Mouse (Mus musculus): ENCODE results near the gene Trim10. TPM values are rescaled to one million over a fixed set of nuclear protein-coding genes. Genes with fewer than 3 reads are reported as not detected.

Trim10 gene
- total RNA-seq, 2 experiments from 2014 or later: 1.7 TPM; not detected in 1

- no peak for DNase-seq
These were observed 42.7 kb downstream of the Trim10 start for GRCm38 (mm10) chr17:36912031-36912430.

GRCm38 (mm10) chr17:36914108-36914507 is 44.7 kb downstream of the Trim10 start:
- peak; percentile 81 for DNase-seq

GRCm38 (mm10) chr17:36915076-36915475 is 45.7 kb downstream of the Trim10 start:
- peak; percentile 68 for DNase-seq

GRCm38 (mm10) chr17:36920239-36920638 is 50.9 kb downstream of the Trim10 start:
- DNase-seq: no peak

GRCm38 (mm10) chr17:36922715-36923114 is 53.3 kb downstream of the Trim10 start:
- DNase-seq: no peak

GRCm38 (mm10) chr17:36923491-36923890 is 54.1 kb downstream of the Trim10 start:
- no peak for DNase-seq

Other genes starting within 250 kb of the Trim10 start
- gene H2-M9, start 226.9 kb upstream of the Trim10 start, total RNA-seq (2021): not detected
- not detected for gene H2-M1, start 197.4 kb upstream of the Trim10 start, total RNA-seq (2021)
- not detected for gene H2-M10.5, start 96.7 kb upstream of the Trim10 start, total RNA-seq (2021)
- gene H2-M10.6, start 57.4 kb upstream of the Trim10 start, total RNA-seq (2021): not detected
- 10 to 100 TPM; 15.0 to 19.2 TPM for gene Trim26, start 32.4 kb upstream of the Trim10 start, total RNA-seq (2021)
- not detected for gene Trim15, start 2.4 kb upstream of the Trim10 start, total RNA-seq (2021)
- not detected for gene Trim40, start 20.5 kb downstream of the Trim10 start, total RNA-seq (2021)
- gene Trim31, start 28.5 kb downstream of the Trim10 start, total RNA-seq (2021): not detected
- under 1 TPM in 1 of 2 experiments, not detected in 1; 0.47 TPM for gene Rnf39, start 73.3 kb downstream of the Trim10 start, total RNA-seq (2021)
- 10 to 100 TPM; 62.6 to 63.5 TPM for gene Ppp1r11, start 82.2 kb downstream of the Trim10 start, total RNA-seq (2021)
- 10 to 100 TPM; 19.6 to 23.2 TPM for gene Znrd1, start 89.0 kb downstream of the Trim10 start, total RNA-seq (2021)
- 1 to 10 TPM; 7.5 to 9.4 TPM for gene Znrd1as, start 89.0 kb downstream of the Trim10 start, total RNA-seq (2021)
- not detected for gene 2410137M14Rik, start 111.7 kb downstream of the Trim10 start, total RNA-seq (2021)
- under 1 TPM in 1 of 2 experiments, not detected in 1; 0.18 TPM for gene H2-M5, start 120.0 kb downstream of the Trim10 start, total RNA-seq (2021)
- 1 to 10 TPM; 1.9 to 4.5 TPM for gene Zfp57, start 131.6 kb downstream of the Trim10 start, total RNA-seq (2021)
- gene Mog, start 153.8 kb downstream of the Trim10 start, total RNA-seq (2021): not detected
- gene Gabbr1, start 176.4 kb downstream of the Trim10 start, total RNA-seq (2021): 10 to 100 TPM; 12.8 to 20.1 TPM
- gene Olfr90, start 218.9 kb downstream of the Trim10 start, total RNA-seq (2021): not detected
- gene Olfr91, start 228.7 kb downstream of the Trim10 start, total RNA-seq (2021): not detected